In the genomic region with DNA sequence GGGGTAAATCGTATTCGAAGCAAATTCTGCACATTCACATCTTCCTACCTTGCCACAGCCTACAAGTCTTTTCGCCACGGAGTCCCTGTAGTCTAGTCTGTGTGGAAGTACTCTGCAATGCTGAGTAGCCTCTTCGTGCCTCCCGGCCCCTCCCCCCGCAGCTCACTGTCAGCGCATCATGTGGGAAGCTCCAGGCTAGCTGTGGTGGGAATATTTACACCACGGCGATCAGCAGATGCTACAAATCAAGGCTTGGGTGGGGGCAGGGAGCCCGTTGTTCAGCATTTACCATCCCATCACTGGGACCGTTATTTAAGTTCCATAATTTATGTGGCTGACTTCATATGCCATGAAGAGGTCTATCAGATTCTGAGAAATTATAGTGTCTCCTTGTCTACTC, we compare ENCODE assay signal across 15 mouse cellular contexts.
"Had no signal": no experiment of that assay in that cellular context is flagged by ENCODE, and none has a peak within 500 bp of the region (broad histone marks: within the 10 kb centered on the region; RNA-seq: fewer than 3 reads in every experiment).

No protein-coding gene starts in this region.

- H3K4me1 ChIP-seq: liver, embryonic 15.5 days had no signal

- H3K36me3 ChIP-seq: kidney, embryonic 15.5 days; liver, embryonic 15.5 days; lung, embryonic 15.5 days; neural tube, embryonic 12.5 days; neural tube, embryonic 15.5 days had no signal

- H3K9me3 ChIP-seq: kidney, embryonic 15.5 days; liver, embryonic 15.5 days; lung, embryonic 15.5 days; neural tube, embryonic 12.5 days; neural tube, embryonic 15.5 days had no signal

- H3K4me3 ChIP-seq: kidney, embryonic 15.5 days; left cerebral cortex, adult 2 months; liver, embryonic 15.5 days; lung, embryonic 15.5 days; megakaryocyte, embryonic 14.5 days; neural tube, embryonic 12.5 days; neural tube, embryonic 15.5 days had no signal

- H3K4me2 ChIP-seq: kidney, embryonic 15.5 days; liver, embryonic 15.5 days; lung, embryonic 15.5 days; midbrain, embryonic 11.5 days; neural tube, embryonic 12.5 days; neural tube, embryonic 15.5 days had no signal

- DNase-seq: kidney, adult 8-10 months; kidney, postnatal 10 days; layer of hippocampus, postnatal 36 days; lung, adult 18-20 months; lung, postnatal 10 days; lung, postnatal 36 days; midbrain, embryonic 14.5 days had no signal

- H3K27ac ChIP-seq: kidney, embryonic 15.5 days; left cerebral cortex, adult 2 months; liver, embryonic 15.5 days; neural tube, embryonic 12.5 days; neural tube, embryonic 15.5 days had no signal

- H3K9ac ChIP-seq: kidney, embryonic 15.5 days; liver, embryonic 15.5 days; lung, embryonic 15.5 days; neural tube, embryonic 12.5 days; neural tube, embryonic 15.5 days had no signal
